Mouse (Mus musculus) large intestine, adult 2 months (tissue): ENCODE data around the gene Pibf1. TPM values are rescaled to one million over a fixed set of nuclear protein-coding genes. Genes with fewer than 3 reads are reported as not detected.

Experiments used
- DNase-seq: peaks from one replicate; pipeline ENCODE4 v3.0.0-alpha.2; 2012; ENCODE audit warnings: low read depth, low spot score
- WGBS: fragments of 180-500 bp; shearing (Covaris S2); methylation state at CpG from one replicate; pipeline ENCODE4 v1.1.7; 2018; 5-methylcytosine and 5-hydroxymethylcytosine counted together
- polyA plus RNA-seq: library from polyadenylated mRNA; depleted of rRNA; stranded (reverse); fragments of >200 nt; gene quantifications from 2 replicates; pipeline ENCODE4 v1.2.3, GENCODE M21; 2012; rRNA removed

The Pibf1 gene
- 0.73 and 1.4 TPM in 2 replicates for polyA plus RNA-seq

DNA sequence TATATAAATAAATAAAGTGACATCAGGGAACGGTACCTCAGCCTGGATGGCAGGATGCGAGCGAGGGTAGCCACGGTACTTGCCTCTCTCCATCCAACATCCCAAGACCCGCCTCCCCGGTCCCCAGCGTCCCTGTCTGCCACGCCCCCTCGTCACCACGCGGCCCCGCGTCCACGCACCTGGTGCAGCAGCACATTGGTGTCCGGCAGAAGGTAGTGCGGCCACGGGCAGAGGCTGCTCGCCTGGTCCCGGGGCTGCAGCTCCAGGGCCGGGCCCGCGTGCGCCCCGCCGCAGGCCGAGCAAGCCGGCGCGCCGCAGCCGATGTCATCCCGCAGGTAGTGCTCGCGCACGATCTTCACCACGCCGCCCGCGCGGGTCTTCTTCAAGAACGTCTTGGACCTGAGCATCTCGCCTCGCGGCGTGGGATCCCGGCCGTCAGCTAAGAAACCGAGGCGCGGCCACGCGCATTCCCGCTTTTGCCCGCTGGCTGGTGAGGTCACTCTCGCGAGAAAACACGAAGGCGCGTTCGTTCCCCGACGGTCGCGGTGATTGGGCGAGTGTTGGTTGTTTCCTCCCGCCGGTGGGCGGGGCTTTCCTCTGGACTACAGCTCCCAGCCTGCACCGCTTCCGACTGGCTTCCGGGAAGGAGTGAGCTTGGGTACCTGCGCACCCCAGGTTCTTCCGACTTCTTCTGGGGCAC is at the start of gene Pibf1, which contains the start of gene Dis3:
Pibf1 (plus strand) TSS at position 158 of the 700 bp plus-strand sequence.
Dis3 (minus strand) TSS at position 504 of the 700 bp plus-strand sequence.
- WGBS, result under 1% methylated on average over 73 of the region's 73 CpGs
- peak; percentile 94 for DNase-seq

- DNase-seq, result no peak
- WGBS, result 72% methylated on average over 7 of the region's 7 CpGs
Observed at GRCm38 (mm10) chr14:99058959-99059586, 40.2 kb upstream of the Pibf1 start.

- WGBS, result 83% methylated on average over 12 of the region's 12 CpGs
- no peak for DNase-seq
Observed at GRCm38 (mm10) chr14:99060616-99061015, 38.6 kb upstream of the Pibf1 start.

GRCm38 (mm10) chr14:99063091-99063490 is 36.1 kb upstream of the Pibf1 start:
- WGBS, result 93% methylated on average over 2 of the region's 2 CpGs
- DNase-seq, result no peak

- WGBS, result 92% methylated on average over 4 of the region's 4 CpGs
Observed at GRCm38 (mm10) chr14:99071146-99071545, 28.1 kb upstream of the Pibf1 start.

GRCm38 (mm10) chr14:99088947-99089346 is 10.3 kb upstream of the Pibf1 start:
- DNase-seq, result no peak
- 86% methylated on average over 7 of the region's 7 CpGs for WGBS

More at GRCm38 (mm10) chr14:99071146-99071545, 28.1 kb upstream of the Pibf1 start:
- DNase-seq, result no peak

DNA sequence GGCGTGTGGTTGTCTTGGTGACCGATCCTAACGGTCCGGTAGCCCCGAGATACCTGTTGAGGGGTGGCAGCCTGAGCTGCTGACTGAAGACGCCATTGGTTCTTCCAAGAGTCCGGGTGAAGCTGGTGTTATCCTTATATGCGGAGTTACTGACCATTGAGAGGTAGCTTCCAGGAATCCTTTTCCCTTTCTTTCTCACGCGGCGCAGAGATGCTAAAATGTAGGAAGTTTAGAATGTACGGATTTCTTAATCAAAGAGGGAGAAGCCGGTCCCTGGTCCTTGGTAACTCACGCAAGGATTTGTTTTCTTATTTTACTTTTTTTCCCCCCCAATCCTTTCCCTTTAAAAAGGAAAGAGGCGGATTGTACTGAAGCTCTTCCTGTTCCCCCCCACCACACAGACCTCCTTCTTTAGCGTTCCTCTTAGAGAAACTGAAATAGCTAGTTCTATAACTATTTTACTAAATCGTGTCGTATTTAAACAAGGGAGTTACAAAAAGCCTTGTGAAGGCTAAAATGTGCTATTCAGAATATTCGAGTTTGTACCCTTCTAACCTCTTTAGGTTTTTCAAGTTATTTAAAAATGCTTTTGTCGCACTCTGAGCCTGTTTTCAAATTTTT is 853 bp downstream of the Pibf1 start:
- WGBS, result 5% methylated on average over 20 of the region's 20 CpGs
- DNase-seq, result no peak

- no peak for DNase-seq
Observed at GRCm38 (mm10) chr14:99103050-99103449, 3.8 kb downstream of the Pibf1 start.

DNA sequence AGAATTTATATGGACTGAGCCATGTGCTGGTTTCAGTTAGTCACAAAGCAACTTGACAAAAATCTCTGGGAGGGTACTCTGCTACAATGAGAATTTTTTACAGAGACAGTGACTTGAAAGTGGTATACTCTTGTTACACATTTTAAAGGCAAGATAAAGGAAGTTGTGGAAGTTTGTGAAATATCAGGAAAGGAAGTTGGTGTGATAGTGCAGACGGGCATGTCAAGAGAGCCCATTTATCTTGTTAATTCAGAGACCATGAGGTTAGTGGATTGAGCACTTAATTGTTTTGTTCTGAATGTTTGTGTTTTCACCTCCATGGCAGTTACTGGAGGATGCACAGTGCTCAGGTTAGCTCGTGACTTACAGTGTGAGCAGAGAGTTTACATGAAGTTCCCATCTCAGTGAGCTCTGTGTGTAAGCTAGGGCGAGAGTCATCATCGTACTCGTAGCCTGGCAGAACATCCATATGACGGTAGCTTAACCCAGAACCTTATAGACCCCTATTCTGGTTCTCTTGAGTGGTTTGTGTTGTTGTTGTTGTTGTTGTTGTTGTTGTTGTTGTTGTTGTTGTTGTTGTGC is 5.4 kb downstream of the Pibf1 start:
- no peak for DNase-seq
- WGBS, result 92% methylated on average over 6 of the region's 6 CpGs

More at GRCm38 (mm10) chr14:99103050-99103449, 3.8 kb downstream of the Pibf1 start:
- 95% methylated on average over 4 of the region's 4 CpGs for WGBS

DNA sequence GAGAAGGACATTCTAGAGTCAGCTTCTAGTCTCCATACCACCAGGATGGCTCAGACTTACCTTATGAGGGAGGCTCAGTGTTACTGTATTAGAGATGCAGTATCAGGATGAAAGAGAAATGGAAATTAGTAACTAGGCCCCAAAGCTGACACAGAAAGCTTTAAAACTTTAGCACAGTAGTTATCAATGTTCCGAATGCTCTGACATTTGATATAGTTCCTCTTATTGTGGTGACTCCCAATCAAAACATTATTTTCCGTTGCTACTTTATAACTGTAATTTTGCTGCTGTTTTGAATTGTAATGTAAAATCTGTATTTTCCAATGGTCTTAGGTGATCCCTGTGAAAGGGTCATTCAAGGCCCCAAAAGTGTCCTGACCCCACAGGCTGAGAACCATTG is 7.4 kb downstream of the Pibf1 start:
- 92% methylated on average over 2 of the region's 2 CpGs for WGBS
- no peak for DNase-seq

DNA sequence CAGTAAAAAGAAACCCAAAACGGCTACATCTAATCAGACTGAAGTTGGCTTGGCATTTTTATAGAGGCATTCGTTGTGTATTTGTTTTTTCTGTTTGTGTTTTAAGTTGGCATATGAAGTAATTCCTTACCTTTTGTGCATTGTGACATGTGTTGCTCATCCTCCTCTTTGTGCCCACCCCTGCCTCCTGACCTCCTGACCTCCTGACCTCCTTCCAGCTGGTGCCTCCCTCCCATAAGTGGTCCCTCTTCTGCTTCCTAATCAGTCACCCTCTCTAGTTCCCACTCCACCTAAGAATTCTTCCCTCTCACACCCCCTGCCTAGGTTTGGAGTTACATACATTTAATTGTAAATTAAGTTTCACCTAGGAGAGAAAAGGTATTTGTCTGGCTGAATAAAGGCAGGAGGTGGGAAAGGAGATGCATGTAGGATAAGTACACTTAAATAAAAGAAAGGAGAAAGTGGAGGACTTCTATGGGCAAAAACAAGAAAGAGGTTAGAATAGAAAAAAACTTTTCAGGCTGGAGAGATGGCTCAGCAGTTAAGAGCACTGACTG is 8.5 kb downstream of the Pibf1 start:
- DNase-seq, result no peak
- whole genome bisulfite sequencing, result 71% methylated on average over 2 of the region's 2 CpGs

DNA sequence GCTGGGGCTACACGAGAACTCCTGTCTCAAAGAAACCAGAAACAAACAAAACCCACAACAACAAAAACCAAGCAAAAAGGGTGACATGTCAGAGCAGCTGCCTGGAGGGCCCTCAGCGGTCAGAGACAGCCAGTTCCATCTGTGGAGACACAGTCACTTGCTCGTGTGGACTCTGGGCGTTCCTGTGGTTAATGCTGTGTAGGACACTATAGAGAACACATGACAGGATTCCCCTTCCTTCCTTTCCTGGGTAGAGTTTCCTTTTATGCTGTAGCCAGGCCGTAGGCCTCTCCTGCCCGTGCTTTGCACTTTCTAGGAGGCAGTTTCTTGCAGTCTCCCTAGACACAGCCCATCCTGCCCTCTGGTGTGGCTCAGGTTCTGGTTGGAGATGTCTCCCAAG is 9.5 kb downstream of the Pibf1 start:
- no peak for DNase-seq
- 85% methylated on average over 6 of the region's 6 CpGs for WGBS

DNA sequence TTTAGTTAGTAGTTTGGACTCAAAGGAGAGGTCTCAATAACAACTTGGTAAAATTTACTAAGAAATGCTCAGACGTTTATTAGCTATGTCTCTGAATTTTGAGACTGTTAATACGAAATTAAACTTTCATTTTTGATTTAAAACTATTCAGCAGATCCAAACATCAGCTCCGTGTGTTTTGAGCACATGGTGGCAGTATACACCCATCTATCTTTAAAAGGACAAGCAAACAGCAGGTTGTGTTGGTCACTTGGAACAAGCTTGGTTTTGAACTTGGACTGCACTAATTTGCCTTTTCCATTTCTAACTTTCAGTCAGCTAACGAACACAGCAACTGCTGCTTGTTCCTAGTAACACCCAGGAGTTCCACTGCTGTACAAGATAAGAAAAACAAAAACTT is 18.4 kb downstream of the Pibf1 start:
- 43% methylated on average over 4 of the region's 4 CpGs for WGBS
- no peak for DNase-seq

GRCm38 (mm10) chr14:99121584-99122339 is 22.5 kb downstream of the Pibf1 start:
- DNase-seq, result peak; percentile 59
- WGBS, result 39% methylated on average over 11 of the region's 11 CpGs

GRCm38 (mm10) chr14:99124076-99124475 is 24.9 kb downstream of the Pibf1 start:
- DNase-seq, result no peak
- WGBS, result 90% methylated on average over 4 of the region's 4 CpGs

- 81% methylated on average over 4 of the region's 4 CpGs for WGBS
- DNase-seq, result no peak
Observed at GRCm38 (mm10) chr14:99126713-99127112, 27.5 kb downstream of the Pibf1 start.

- WGBS, result 37% methylated on average over 1 of the region's 1 CpGs
- DNase-seq, result no peak
Observed at GRCm38 (mm10) chr14:99127509-99127908, 28.3 kb downstream of the Pibf1 start.

- 52% methylated on average over 2 of the region's 2 CpGs for WGBS
- DNase-seq, result peak; percentile 70
Observed at GRCm38 (mm10) chr14:99129050-99129449, 29.8 kb downstream of the Pibf1 start.

DNA sequence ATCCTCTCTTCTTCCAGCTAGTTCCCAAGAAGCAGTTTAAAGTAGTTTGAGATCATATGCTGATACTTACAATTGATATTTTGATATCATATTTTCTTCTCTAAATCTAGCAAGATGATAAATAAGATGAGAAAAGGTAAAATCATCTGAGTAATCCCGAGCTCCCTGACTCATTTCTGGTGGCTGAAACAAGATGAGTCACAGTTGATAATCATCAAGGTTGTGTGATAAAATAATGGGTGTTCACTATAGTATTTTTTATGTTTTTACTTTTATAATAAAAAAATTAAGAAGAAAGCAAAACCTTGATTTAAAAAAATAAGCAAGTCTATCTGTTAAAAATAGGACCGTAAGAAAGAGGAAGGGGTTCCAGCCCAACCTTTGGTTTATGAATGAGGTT is 34.8 kb downstream of the Pibf1 start:
- no peak for DNase-seq
- WGBS, result 84% methylated on average over 2 of the region's 2 CpGs
